Mouse (Mus musculus) induced T-regulatory cell, adult 2 months (primary cell): Measurements from ENCODE around the gene Aloxe3.
A peak's percentile ranks its signal among the peaks of the same experiment; 100 is the strongest.

ENCODE experiments used
- DNase-seq: peaks from one replicate; pipeline ENCODE4 v3.0.0-alpha.2; 2012; ENCODE audit warnings: low read depth

Aloxe3 gene

DNA sequence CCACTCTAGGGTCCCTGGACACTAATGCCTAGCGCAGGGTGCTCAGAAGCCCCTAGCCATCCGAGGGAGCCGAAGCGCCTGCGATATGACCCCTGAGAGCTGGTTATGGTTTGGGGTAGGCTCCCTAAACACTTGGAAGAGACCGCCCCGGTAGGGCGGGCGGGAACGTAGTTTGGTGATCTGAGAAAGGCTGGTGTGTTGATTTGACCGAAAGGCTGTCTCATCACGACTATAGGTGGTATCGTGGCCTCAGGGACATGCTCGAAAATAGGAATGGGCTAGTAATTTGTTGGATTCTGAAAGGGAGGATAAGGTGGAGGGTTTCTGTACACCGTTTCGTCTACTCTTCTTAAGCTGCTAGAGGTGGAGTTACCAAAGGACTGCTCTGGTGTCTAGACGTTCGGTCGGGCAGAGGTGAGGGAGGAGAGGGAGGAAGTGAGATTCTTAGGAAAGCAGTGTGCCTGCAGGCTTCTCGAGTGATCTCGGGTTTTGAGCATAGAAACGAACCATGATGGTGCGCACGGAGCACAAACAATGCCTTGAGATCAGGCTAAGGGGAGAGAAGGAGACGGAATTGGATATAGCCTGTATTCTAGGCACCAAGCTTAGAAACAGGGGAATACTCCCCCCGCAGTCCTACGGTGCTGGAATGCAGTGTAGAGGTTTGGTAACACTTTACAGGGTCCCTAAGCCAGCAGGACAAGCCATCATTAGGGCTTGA is 30.0 kb upstream of the Aloxe3 start:
- DNase-seq = peak; percentile 83

DNA sequence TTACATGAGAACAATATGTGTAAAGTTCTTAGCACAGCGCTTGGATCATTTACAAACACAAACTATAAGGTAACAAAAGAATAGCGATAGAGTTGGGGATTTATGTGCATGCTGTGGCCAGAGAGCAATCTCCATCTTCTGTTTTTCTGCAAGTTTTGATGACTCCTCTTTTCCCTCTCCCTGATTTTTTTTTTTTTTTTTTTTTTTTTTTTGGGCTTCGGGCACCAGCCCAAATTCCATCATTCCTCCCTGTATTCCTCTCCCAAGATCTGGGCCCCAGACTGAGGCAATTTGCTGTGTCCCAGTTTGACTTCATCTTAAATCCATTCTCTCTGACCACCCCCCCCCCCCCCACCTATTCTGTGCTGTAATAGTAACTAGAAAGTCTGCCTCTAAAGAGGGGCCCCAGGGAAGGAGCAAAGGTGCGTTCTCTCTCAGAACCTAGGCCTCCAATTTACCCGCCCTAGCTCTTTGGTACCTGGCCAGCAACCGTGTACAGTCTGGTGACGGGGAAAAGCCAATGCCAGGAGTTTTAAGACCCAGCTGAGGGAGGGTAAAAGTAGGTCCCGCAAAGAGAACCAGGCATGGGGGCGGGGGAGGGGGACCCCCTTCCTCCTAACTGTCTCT is 29.2 kb upstream of the Aloxe3 start:
- DNase-seq = no peak

DNA sequence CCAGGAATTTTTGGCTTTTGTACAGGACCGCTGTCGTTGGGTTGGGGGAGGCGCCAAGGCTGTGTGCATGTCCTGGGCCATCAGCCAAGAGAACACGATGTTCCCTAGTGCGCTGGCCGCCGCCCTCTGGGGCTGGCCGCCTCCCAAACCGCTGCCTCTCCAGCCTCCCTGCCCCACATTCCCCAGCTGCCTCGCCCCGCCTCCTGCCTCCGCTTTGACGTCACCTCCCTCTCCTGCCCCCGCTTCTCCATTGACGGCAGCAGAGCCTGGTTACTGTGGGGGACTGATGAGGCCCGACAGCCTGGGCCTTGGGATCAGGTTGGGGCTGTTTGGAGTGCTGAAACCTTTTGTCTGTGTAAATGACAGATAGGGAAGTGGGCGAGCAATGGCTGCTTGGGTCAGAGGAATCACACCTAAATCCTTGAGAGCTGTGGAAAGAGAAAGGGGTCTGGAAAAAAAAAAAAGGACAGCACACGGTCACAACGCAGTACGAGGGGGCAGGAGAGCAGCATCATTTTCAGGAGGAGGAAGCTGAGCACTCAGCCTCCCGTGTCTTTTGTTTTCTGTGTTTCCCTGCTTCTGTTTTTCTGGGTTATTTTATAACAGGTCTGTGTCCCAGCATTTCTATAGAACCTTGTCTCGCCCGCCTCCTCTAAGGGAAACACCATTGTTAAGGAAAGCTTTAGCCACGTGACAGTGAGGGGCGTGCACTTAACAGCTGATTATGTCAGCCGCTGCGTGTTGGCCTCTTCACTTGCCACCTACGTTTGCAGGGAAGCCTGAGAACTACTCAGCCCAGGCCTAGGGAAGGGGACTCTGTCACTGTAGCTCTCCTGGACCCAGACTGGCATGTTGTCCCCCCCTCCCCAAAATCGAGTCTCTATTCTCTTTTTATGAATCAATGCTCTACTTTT is 28.5 kb upstream of the Aloxe3 start:
- peak; percentile 93 for DNase-seq

DNA sequence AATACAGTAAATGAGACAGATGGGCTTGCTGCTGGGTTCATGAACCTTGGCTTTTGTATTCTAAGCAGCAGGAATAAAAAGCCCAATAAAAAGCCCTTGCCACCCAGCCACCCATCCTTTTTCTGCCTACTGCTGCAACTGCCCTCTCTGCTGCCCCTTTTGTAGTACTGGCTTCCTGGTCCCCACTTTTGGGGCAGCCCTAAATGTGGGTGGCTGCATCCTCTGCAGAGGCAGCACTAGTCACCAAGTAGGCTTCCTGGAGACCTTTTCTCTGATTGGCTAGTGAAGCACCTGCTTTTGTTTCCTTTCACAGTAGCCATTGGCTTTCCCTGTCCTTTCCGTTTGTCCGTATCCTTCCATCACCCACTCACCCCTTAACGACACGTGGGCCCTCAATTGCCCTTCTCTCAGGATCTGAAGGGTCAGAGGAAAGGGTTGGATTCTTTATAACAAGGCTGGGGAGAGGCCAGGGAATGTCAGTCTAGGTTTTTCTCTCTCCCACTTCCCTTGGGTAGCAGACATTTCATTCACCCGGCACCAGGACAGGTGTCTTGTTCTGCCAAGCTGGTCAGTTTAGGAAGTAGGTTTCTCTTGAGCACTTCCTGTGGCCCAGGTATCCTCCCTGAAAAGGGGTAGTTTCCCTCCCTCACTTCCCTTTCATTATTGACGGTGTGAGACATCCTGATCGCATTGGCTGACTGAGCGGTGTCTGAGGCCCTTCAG is 27.5 kb upstream of the Aloxe3 start:
- DNase-seq = peak; percentile 90

DNA sequence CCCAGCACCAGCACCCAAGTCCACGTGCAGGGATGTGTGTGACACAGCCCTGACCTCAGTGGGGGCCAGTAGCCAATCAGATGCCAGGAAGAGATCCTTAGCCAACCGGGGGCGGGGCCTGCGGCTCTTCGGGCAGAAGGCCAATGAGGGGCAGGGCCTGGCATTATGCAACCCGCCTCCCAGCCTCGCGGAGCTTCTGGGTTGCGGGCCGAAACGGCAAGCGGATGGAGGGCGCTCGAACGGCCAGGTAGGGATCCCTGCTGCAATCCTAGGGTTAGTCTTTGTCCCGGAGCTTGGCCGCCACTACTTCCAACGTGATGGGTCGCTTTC is 27.0 kb upstream of the Aloxe3 start:
- DNase-seq = peak; percentile 98

DNA sequence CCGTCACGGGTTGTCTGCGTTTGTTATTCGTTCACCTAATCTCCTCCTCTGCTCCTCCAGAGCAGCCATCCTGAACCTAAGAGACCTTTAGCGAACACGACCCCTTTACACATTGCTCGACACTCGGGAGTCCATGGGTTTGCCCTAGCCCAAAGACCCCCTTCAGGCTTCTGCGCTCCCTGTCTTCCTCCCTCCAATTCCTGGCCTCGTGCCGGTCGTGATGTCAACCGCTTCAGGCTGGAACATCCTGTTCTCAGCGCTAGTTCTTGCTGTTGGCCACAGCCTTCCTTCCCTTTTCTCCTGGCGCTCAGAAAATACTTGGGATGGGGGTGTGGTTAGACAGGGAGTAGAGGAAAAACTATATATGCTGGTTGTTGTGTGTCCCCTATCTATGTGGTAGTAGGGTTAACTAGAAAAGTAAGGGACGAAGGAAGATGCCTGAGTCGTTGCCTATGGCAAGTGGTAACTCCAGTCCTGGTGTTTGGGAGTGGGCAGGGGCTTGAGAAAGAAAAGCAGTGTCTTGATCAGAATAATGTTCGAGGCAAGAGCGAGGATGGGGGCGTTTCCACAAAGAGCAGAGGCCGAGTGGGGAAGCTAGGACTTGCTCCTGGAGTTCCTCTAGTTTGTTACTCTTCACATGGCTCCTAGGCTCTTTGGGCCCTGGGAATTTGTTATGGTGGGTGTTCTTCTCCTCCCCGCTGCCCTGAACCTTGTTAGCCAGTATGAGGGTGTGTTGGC is 26.4 kb upstream of the Aloxe3 start:
- DNase-seq = no peak

DNA sequence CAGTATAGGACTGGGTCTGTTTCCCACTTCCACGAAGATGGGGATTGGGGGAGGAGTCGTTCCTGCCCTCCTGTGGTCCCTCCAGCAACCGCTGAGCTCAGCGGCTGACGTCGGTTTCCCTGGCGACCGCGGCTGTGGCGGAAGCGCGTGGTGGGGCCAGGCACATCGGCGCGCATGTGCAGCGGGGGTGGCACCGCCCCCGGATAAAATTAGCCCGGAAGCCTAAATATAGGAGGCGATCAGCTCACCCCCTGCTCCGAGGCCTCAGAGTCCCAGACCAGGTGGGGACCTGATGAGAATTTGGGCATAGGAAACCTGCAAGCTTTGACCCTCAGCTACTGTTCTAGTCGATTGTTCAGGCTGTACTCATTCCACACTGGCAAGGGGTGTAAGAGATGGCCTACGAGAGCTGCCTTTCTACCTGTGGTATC is 25.8 kb upstream of the Aloxe3 start:
- peak; percentile 97 for DNase-seq

DNA sequence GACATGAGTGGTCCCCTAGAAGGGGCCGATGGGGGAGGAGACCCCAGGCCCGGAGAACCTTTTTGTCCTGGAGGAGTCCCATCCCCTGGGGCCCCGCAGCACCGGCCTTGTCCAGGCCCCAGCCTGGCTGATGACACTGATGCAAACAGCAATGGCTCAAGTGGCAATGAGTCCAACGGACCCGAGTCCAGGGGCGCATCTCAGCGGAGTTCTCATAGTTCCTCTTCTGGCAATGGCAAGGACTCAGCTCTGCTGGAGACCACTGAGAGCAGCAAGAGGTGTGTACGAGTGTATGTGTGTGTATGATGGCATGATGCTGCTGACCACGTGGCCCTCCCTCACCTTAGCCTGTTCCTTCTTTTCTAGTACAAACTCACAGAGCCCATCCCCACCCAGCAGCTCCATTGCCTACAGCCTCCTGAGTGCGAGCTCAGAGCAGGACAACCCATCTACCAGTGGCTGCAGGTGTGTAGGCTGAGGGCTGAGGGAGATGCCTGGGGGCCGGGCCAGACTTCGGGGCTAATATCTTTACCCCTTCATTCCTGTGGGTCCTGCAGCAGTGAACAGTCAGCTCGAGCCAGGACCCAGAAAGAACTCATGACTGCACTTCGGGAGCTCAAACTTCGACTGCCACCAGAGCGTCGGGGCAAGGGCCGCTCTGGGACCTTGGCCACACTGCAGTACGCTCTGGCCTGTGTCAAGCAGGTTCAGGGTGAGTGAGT is 24.9 kb upstream of the Aloxe3 start:
- DNase-seq = no peak

DNA sequence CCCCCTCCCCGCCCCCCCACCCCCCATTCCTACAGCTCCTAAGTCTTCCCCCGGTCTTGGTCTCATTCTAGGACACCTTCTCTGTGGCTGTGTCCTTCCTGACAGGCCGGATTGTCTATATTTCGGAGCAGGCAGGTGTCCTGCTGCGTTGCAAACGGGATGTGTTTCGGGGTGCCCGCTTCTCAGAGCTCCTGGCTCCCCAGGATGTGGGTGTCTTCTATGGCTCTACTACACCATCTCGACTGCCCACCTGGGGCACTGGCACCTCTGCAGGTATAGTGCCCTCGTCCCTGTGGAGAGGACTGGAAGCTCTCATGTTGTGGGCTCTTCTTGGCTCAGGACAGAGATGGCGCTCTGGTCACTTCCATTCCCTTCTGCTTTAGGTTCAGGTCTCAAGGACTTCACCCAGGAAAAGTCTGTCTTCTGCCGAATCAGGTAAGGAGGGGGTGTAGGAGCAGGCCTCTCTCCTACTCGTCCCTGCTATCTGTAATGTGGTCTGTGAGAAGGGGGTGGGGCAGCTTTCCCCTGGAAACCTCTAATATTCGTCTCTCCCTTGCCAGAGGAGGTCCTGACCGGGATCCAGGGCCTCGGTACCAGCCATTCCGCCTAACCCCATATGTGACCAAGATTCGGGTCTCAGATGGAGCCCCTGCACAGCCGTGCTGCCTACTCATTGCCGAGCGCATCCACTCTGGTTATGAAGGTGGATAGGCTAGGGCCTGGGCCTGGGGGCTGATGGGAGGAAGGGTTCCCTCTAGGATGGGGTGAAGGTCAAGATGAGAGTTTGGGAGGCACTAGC is 23.9 kb upstream of the Aloxe3 start:
- DNase-seq = no peak

DNA sequence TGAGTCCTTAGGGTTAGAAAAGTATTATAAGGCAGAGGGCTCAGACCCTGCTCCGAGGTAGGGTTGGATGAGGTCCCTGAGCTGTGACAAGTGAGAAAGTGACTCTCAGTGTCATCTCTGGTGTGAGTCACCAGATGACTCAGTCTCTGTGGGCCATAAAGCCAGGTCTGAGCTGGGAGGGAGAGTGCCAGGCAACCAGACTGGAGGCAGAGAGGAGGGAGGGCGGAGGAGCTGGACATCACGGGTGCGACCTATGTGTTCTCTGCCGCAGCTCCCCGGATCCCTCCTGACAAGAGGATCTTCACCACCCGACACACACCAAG is 23.3 kb upstream of the Aloxe3 start:
- DNase-seq = no peak

DNA sequence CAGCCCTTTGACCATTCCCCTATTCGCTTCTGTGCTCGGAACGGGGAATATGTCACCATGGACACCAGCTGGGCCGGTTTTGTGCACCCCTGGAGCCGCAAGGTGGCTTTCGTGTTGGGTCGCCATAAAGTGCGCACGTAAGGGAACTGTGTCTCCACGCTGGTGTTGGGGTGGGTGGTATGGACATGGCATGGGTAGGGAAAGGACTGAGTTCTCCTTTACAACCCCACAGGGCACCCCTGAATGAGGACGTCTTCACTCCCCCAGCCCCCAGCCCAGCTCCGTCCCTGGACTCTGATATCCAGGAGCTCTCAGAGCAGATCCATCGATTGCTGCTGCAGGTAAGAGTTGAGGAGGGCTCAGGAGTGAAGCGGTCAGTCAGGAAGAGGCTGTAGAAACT is 22.6 kb upstream of the Aloxe3 start:
- DNase-seq = no peak

DNA sequence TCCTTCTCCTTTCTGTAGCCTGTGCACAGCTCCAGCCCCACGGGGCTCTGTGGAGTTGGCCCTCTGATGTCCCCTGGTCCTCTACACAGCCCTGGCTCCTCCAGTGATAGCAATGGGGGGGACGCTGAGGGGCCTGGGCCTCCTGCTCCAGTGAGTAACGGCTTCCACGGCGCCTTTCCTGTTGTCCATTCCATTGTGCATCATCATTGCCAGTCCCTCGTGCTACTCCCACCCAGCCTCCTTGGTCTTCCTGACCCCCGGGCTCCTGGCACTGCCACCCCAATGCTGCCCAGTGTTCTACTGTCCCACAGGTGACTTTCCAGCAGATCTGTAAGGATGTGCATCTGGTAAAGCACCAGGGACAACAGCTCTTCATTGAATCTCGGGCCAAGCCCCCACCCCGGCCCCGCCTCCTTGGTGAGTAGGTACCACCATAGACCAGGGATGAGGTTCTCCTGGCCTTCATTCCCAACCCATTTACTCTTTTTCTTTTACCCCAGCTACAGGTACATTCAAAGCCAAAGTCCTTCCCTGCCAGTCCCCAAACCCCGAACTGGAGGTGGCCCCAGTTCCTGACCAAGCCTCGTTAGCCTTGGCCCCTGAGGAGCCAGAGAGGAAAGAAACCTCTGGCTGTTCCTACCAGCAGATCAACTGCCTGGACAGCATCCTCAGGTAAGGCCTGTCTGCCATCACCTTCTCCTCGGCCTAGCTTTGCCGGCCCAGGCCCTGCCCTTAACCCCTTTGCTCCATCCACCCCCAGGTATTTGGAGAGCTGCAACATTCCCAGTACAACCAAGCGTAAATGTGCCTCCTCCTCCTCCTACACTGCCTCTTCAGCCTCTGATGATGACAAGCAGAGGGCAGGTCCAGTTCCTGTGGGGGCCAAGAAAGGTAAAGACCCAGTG is 21.9 kb upstream of the Aloxe3 start:
- no peak for DNase-seq

DNA sequence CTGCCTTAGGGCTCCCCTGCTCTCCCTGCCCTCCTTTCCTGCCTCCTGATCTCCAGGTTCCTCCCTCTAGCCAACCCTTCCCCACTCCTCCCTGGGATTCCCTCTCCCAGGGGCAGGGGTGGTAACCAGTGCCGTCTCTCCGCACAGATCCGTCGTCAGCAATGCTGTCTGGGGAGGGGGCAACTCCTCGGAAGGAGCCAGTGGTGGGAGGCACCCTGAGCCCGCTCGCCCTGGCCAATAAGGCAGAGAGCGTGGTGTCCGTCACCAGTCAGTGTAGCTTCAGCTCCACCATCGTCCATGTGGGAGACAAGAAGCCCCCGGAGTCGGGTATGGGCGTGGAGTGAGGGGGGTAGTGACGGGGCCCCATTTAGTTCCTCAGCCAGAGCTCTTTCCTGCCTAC is 21.2 kb upstream of the Aloxe3 start:
- no peak for DNase-seq

DNA sequence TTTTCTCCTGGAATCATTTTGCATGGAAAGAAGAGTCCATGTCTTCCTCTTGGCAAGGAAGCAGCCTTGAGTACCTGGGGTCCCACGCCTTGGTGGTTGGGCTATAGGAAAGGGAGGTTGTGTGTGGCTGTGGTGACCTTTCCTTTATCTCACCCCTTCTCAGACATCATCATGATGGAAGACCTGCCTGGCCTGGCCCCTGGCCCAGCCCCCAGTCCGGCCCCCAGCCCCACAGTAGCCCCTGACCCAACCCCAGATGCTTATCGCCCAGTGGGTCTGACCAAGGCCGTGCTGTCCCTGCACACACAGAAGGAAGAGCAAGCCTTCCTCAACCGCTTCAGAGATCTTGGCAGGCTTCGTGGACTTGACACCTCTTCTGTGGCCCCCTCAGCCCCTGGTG is 20.5 kb upstream of the Aloxe3 start:
- no peak for DNase-seq

DNA sequence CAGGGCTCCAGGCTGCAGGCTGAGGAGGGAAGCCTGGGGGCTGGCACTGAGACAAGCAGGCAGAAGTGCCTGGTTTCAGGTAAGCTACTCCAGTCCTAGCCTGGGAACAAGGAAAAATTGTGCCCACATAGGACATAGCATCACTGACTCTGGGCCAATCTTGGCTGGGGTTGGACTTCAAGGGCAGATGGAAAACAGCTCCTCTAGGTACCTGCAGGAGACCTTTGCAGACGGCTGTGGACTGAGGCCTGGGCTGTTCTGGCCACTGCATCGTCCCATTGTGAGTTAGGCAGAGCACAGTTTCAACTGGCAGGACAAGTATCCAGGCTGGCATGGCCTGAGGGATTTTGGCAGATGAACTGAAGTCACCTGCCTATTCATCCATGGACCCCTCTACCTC is 19.9 kb upstream of the Aloxe3 start:
- no peak for DNase-seq

DNA sequence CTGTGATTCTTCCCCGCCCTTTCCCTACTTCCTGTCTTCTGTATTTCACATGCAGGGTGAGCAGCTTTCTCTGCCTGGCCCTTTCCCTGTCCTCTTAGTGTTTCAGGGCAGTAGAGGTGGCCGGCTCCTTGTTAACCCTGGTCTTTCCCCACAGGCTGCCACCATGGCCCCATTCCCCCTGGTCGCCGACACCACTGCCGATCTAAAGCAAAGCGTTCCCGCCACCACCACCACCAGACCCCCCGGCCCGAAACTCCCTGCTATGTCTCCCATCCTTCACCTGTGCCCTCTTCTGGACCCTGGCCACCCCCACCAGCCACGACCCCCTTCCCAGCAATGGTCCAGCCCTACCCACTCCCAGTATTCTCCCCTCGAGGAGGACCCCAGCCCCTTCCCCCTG is 19.4 kb upstream of the Aloxe3 start:
- DNase-seq = no peak

DNA sequence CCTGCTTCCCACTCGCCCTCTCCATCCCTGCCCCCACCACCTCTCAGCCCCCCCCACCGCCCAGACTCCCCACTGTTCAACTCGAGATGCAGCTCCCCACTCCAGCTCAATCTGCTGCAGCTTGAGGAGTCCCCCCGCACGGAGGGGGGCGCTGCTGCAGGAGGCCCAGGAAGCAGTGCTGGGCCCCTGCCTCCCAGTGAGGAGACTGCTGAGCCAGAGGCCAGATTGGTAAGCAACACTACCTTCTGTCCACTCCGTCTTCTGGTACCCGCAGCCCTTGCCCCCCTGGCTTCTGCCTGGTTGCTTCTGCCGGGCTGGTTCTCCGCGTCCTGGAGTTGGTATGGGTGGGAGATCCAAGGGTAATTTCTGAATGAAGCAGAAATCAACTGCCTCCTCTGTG is 18.9 kb upstream of the Aloxe3 start:
- DNase-seq = no peak

DNA sequence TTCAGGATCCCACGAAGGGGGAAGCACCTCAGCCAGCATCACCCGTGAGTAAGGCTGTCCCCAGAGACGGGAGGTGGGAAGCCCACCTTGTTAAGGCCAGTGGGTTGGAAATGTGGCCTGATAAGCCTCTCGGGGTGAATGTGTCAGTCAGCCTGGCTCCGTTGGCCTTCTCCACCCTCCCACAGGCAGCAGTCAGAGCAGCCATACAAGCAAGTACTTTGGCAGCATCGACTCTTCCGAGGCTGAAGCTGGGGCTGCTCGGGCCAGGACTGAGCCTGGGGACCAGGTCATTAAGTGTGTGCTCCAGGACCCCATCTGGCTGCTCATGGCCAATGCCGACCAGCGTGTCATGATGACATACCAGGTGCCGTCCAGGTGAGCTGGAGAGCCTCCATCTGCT is 18.0 kb upstream of the Aloxe3 start:
- no peak for DNase-seq

DNA sequence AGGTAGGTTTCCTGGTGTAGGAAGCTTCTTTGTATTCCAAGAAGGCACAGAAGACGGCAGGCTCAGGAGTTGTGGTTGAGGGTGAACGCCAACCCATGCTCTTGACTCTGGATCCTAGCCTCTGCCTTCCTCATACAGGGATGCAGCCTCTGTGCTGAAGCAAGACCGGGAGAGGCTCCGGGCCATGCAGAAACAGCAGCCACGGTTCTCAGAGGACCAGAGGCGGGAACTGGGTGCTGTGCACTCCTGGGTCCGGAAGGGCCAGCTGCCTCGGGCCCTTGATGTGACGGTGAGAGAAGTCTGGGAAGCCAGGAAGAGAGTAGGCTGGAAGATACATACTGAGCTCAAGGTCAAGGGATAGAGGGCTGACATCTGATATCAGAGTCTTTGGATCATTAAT is 17.5 kb upstream of the Aloxe3 start:
- no peak for DNase-seq
